Mouse (Mus musculus): ENCODE data around the gene Capn3.

The Capn3 gene

DNA sequence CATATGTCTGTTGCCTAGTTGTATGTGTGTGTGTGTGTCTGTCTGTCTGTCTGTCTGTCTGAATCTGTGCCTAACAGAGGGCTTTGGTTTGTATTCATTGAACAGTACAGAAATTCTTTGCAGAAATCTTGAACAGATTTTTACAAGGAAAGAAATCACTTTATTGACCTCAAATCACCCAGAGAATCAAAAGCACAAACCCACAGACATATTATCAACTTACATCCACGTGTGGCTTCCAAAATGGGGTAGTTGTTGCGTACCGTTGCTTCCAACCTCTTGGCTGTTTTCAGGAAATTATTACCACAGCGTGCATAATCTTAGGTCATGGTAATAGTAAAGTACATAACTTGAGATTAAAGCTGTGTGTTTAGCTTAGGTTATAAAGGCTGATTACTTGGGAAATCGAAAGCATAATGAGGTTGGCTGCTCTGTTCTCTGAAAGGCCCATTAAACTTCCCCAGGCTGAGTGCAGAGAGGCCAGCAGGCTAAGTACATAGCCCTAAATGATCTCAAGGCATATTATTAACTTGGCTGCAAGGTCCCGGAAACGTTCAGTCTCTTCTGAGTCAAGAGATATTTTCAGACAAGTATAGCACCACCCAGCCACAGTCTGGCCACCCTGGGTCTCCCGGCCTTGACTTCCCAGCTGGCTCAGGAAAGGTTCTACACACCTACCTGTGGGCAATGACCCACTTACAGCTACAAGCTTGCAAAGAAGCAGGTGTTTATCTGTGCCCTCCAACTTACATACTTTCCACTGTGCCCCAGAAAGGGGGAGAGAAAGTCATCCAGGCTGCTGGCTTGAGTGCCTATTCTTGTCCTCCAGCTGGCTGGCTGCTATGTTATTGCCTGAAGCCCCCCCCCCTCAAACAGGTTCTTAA lies 26.9 kb downstream of the Capn3 start:
- DNase-seq (ENCODE audit: low spot score) = no peak

DNA sequence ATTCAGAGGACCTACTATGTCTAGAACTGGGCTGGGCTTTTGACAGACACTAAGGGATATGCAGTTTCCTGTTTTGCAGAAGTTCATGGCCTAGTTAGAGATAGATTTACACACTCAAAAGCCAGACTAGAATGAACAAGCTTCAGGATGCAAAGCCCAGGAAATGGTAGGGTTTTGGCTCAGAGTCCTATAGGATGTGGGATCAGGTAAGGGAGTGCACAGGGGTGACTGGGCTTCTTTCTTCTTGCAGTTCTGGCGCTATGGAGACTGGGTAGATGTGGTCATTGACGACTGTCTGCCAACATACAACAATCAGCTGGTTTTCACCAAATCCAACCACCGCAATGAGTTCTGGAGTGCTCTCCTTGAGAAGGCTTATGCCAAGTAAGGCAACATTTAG lies 28.4 kb downstream of the Capn3 start:
- DNase-seq (ENCODE audit: low spot score) = no peak

DNA sequence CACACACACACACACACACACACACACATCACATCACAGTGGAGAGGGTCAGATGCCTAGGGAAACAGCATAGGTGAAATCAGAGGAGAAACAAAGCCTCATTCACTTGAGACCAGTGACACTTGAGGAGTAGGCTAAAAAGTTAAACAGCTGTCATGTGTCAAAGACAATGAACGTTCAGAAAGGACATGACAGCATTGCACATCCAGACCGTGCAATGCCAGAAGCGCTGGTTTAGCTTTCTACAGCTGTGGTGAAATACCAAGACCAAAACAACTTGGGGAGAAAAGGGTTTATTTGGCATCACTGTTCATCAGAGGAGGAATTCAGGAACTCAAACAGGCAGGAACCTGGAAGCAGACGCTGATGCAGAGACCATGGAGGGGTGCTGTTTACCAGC lies 37.4 kb downstream of the Capn3 start:
- DNase-seq (ENCODE audit: low spot score) = no peak

DNA sequence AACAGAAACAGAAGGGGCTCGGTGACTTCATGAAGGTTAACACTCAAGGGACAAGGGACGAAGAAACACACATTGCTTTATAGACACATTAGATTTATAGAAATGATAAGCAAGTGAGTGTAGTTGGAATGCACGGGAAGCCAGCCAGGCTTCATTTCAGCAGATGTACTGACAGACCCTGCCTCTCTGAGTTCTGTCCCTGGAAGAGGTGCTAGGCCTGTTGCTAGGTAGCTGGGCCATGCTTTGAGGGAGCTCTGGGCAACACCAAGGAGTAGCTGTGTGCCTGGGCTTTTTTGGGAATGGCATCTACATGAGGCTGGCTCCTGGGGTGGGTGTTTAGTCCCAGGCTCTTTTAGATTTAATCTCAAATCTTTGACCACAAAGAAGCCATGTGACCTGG lies 40.7 kb downstream of the Capn3 start:
- DNase-seq (ENCODE audit: low spot score) = no peak

DNA sequence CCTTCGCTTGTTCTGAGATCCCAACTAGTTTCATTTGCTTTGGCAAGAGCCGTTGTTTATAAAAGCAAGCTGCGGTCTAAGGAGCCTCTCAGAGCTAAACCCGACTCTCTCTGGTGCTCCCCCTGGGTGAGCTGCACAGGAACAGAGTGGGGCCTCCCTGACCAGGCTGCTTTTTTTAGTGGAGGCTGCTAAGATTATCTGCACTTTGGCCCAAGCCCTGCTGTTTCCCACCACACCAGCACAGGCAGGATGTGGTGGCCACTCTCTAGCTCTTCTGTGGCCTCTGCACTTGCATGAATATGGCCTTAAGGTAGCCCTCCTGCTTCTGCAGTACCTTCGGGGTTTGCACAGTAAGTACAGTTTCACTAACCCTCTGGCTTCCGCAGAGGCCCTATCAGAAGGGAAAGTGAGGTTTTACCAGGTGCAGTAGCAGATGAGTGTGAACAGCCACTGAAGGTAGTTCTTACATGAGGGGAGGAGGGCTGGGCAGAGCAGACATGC lies 44.2 kb downstream of the Capn3 start:
- DNase-seq (ENCODE audit: low spot score) = no peak

DNA sequence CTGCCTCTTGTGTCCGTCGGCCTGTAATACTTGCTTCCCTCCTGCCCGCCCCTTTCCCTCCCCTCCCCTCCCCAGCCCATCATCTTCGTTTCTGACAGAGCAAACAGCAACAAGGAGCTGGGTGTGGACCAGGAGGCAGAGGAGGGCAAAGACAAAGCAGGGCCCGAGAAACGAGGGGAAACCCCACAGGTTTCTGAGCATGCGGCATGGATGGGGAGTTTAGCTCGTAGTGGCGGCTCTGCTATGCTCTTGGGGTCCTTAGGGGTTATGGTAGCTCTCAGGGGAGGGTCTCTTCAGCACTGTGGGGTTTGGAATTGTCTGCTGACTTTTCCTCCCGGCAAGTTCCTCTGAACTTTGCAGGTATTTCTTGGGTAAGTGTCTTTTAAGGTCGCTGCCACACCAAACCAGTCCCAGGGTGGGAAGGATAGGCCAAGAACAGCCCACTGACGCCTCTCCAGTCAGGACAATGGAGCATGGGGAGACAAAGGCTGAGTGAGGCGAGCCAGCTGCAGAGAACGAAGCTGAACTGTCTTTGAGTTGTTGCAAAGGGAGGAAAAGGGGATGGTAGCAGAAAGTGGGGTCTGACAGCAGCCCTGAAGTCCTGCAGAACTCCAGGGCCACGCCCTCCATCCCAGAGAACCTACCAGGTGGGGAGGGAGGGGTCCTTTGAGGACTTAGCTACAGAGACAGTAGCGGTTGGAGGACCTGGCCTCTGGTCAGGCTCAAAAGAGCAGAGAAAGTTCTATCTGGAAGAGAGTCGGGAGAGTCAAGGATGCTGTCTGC lies 45.5 kb downstream of the Capn3 start:
- no peak for DNase-seq (ENCODE audit: low spot score)

DNA sequence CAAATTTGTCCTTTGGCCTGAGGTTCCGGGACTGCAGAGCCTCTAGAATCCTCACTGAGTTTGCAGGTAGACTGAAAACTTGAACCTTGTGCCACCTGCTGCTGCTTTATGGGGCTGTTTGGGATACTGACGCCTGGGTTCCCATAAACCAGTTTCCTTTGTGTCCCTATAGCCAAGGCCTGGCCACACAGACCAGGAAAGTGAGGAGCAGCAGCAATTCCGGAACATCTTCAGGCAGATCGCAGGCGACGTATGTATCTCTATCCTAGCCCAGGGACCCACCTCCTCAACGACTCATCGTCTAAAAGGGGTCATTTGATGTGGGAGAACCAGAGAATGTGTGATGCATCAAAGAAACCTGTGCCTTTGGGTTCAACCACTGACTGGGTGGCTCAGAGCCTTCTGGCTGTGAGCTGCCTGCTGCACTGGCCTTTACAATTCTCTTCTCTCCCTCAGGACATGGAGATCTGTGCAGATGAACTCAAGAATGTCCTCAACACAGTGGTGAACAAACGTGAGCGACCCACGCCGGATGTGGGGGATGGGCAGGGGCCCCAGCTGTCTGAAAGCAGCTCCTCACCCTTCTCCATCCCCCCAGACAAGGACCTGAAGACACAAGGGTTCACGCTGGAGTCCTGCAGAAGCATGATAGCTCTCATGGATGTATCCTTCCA lies 46.2 kb downstream of the Capn3 start:
- DNase-seq (ENCODE audit: low spot score) = no peak

DNA sequence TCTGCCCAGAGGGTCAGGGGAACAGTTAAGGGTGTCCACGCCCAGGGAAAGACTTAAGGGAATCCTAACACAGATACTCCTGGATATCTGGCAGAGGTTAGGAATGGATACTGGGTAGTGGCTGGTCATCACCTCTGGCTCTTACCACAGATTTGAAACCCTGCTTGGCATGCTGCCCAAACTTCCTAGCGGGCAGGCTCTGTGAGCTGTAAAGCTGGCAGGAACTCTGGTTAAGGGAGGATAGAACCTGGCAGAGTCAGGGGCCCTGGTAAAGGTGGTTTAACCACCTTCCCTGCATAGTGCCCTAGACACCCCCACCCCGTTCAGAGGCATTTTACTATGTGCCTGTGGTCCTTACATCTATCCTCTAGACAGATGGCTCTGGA lies 46.8 kb downstream of the Capn3 start:
- no peak for DNase-seq (ENCODE audit: low spot score)

DNA sequence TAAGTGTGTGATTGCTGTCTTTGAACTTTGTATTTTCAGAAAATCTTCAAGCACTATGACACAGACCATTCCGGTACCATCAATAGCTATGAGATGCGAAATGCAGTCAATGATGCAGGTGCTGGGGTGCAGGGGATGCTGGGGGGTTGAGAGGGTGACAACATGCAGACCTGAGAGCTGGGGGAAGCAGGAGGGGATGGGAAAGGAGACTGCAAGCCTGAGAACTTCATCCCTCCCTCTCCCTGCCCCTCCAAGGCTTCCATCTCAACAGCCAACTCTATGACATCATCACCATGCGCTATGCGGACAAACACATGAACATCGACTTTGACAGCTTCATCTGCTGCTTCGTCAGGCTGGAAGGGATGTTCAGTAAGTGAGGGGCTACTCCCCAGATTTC lies 47.3 kb downstream of the Capn3 start:
- no peak for DNase-seq (ENCODE audit: low spot score)

DNA sequence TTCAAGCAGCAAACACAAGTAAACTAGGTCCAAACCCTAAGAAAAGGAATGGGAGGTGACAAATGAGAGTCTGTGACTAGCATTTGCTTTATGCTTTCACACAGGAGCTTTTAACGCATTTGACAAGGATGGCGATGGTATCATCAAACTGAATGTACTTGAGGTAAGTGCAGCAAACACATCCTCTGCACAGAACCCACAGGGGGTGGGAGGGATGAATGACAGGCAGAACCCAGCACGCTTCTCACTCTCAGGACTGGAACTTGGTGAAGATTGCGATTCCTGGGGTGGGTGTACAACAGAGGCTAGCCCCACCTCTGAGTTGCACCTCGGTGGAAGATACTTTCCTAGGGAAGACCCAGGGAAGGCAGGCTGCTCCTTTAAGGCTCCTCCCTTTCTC lies 48.2 kb downstream of the Capn3 start:
- no peak for DNase-seq (ENCODE audit: low spot score)

DNA sequence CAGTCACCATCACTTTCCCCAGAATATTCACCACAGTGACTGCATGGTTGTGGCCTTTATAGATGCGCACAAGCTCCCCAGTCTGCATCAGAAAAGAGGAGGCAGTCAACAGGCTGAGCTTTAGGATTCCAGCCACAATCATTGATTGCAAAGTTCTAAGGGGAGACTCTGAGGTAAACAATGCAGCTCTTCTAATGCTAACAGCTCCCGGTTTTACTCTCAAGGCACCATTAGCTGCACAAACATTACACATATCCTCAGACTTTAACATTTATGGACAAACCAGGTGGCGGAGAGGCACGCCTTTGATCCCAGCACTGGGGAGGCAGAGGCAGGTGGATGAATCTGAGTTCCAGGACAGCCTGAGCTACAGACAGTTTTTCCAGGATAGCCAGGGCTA lies 58.4 kb downstream of the Capn3 start:
- DNase-seq (ENCODE audit: low spot score) = no peak

DNA sequence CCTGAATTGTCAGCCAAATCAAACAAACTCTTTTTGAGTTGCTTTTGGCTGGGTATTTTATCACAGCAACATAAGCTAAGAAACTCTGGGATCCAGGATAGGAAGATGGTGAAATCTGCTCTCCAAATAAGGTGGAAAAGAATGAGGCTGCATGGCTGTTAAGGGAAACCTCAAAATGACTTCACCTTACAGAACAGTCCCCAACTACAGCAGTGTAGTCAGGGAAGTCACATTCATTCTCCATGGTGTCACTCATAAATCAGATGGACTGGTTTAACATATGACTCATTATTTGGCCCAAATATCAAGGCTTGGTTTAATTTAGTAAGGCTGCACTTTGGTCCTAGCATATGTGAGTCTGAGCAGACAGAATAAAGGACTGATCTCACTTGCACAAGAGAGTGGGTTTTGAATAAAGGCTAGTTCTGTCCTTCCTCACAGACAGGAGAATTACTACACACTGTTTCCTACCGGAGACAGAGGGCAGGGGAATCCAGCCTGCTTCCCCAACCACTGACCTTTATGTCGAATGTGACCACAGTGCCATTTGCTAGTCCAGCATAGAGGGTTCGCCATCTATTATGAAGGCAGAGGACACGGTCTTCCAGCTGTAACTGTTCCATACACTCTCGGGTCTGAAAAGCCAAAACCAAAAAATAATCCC lies 62.9 kb downstream of the Capn3 start:
- DNase-seq (ENCODE audit: low spot score) = no peak

DNA sequence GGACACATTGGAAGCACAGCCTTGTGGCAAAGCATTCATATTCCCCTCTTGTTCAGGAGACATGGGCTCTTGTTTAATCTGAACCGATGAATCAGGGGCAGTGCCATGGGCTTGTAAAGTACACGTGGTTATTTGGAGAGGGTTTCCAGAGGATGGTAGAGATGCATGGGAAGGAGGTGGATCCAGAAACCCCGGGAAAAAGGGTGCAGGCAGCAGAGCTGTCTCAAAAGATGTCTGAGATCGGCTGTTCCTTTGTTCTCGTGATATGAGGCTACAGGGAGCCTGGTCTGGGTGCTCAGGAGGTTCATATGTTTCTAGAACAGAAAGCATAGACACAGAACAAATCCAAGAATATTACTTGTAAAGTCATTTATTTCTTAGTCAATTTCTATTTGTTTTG lies 71.0 kb downstream of the Capn3 start:
- DNase-seq (ENCODE audit: low spot score) = no peak

DNA sequence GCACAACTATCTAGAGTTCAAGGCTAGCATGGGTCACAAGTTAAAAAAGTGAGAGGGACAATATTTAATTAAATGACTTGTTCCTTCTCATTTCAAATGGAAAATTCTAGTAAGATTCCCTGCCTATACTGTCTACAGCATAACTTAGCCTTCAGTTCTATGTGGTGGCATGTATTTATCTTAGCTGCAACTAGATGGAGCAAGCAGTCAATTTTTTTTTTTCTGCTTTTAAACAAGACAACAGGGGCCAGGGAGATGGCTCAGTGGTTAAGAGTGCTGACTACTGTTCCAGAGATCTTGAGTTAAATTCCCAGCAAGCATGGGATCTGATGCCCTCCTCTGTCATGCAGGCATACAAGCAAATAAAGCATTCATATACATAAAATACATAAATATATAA lies 73.7 kb downstream of the Capn3 start:
- no peak for DNase-seq (ENCODE audit: low spot score)

DNA sequence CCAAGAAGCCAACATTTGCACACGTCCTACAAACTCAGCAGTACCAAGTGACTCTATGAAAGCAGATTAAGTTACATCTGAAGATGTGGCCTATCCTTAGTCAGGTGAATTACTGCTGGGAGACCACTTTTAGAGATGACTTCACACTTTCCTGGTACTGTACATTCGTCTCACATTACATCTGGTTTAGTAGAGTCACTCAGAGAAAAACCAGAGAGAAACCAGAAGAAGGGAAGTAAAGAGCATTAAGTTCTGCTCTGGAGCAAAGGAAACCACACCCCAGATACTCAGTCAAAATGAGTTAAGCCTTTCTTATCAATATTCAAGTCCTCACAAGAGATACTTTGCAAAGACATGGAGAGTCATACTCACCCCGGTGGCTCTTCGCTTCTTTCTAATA lies 75.4 kb downstream of the Capn3 start:
- no peak for DNase-seq (ENCODE audit: low spot score)

DNA sequence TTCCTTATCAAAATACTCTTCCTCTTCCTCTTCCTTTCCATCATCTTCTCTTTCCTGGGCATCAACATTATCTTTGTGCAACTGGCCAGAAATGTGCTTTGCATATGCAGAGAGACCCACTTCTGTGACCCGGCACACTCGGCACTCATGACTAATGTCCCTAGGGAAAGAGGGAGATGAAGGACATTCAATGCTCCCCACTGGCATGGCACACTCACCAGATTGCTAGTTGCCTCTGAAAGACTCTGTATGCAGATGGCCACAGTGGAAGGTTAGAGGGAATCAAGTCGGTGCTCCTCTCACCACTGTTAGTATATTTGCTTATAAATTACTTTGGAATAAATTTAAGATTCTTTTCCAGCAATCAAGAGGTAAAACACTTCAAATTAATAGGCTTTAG lies 83.5 kb downstream of the Capn3 start:
- no peak for DNase-seq (ENCODE audit: low spot score)

DNA sequence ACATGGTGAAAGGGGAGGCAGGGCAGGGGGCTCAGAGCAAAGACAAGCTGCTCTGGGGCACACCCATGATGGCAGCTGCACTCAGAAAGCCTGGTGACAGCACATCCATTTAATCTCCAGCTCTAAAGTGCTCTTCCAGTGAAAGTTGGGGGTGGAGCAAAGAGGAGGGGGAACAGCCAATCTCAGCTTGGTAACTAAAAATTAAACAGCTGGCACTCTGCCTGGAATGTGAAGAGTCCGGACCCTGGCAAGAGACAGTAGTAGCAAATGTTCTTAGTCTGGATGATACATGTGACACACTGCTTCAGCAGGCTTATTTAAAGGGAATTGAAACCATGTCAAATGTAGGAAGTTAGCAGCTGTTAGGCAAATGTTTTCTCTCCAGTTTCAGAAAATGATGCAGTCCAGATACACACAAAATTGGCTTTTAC lies 84.0 kb downstream of the Capn3 start:
- DNase-seq (ENCODE audit: low spot score) = no peak

DNA sequence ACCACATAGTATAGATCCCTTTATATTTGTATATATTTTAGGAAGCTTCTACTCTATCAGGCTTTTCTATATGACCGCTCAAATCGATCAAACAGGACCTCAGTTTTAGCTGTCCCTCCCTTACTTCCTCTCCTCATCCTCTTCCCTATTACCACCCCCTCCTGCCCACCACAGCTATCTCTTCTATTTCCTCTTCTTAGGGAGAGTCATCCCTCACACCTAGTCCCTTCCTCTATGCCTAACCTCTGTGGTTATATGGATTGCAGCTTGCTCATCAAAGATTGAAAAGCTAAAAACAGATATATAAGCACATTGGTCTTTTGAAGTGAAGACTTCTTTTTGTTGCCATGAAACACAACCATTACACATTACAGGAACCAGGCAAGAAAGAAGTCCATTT lies 88.9 kb downstream of the Capn3 start:
- DNase-seq (ENCODE audit: low spot score) = no peak
